Mouse (Mus musculus) kidney, postnatal 0 days (tissue): ENCODE measurements around the gene Des. TPM values are rescaled to one million over a fixed set of nuclear protein-coding genes. Genes with fewer than 3 reads are reported as not detected.

ENCODE experiments used
- ATAC-seq: fragments of 200-750 bp; cut with Nextera tagmentation; replicated peaks from 2 replicates; pipeline ENCODE4 v1.8.0; 2017; ENCODE audit warnings: low read depth, moderate number of reproducible peaks, moderate TSS enrichment, moderate library complexity; ENCODE audit not compliant: low FRiP score
- DNase-seq: peaks from one replicate; pipeline ENCODE4 v3.0.0-alpha.2; 2016; ENCODE audit warnings: low spot score
- H3K27ac ChIP-seq: fragments of 300-500 bp; sonication (generic); 2 replicates; pipeline ENCODE4 v1.5.1; 2014; ENCODE audit warnings: mild to moderate bottlenecking
- H3K27me3 ChIP-seq: fragments of 300-500 bp; sonication (generic); 2 replicates; pipeline ENCODE4 v1.6.1; 2014; ENCODE audit warnings: low read length, mixed read lengths; ENCODE audit not compliant: insufficient read depth
- H3K36me3 ChIP-seq: fragments of 300-500 bp; sonication (generic); 2 replicates; pipeline ENCODE4 v1.6.1; 2014; ENCODE audit warnings: low read length, mixed read lengths; ENCODE audit not compliant: insufficient read depth
- H3K4me1 ChIP-seq: fragments of 300-500 bp; sonication (generic); replicated peaks from 2 replicates; pipeline ENCODE4 v1.6.1; 2014; ENCODE audit warnings: antibody characterized with exemption, low read length, mixed read lengths; ENCODE audit not compliant: insufficient read depth
- H3K4me2 ChIP-seq: fragments of 300-500 bp; sonication (generic); 2 replicates; pipeline ENCODE4 v1.6.1; 2014; ENCODE audit warnings: mild to moderate bottlenecking, low read length, moderate library complexity, mixed read lengths
- H3K4me3 ChIP-seq: fragments of 300-500 bp; sonication (generic); replicated peaks from 2 replicates; pipeline ENCODE4 v1.5.1; 2014; ENCODE audit warnings: low read depth, low read length
- H3K9ac ChIP-seq: fragments of 300-500 bp; sonication (generic); 2 replicates; pipeline ENCODE4 v1.6.1; 2014; ENCODE audit warnings: low read depth, low read length
- H3K9me3 ChIP-seq: fragments of 300-500 bp; sonication (generic); replicated peaks from 2 replicates; pipeline ENCODE4 v1.6.1; 2016; ENCODE audit warnings: low read length, inconsistent platforms, mixed read lengths
- CTCF ChIP-seq: IDR thresholded peaks from 2 replicates; pipeline ENCODE4 v1.5.1; 2016; ENCODE audit warnings: antibody characterized with exemption, low read depth, mild to moderate bottlenecking, moderate library complexity
- WGBS: fragments of 180-500 bp; shearing (Covaris S2); extraction: QIAGEN DNeasy Blood & Tissue Kit; methylation state at CpG from one replicate; pipeline ENCODE4 v1.1.7; 2014; 5-methylcytosine and 5-hydroxymethylcytosine counted together
- polyA plus RNA-seq: library from polyadenylated mRNA; unstranded; fragments of >200 nt; fragmentation: Nextera tagmentation; extraction: Ambion mirVana; gene quantifications from 2 replicates; pipeline ENCODE4 v1.2.1, GENCODE M21; 2015

Gene Des
- 18.6 and 19.1 TPM in 2 replicates for polyA plus RNA-seq

GRCm38 (mm10) chr1:75360112-75361031 is at the start of gene Des:
Gene Des (plus strand): TSS chr1:75360329.
- peak within 1 kb of the TSS; percentile 17 for H3K4me3 ChIP-seq
- no peaks in the 10 kb centered on the region for H3K9me3 ChIP-seq
- peak; percentile 78 for DNase-seq
- WGBS = 2% methylated on average over 79 of the region's 80 CpGs
- 0 out of 2 replicates have a peak, but pooled peaks cover 8% of the 10 kb centered on the region for H3K27me3 ChIP-seq
- peaks cover 12% of the 10 kb centered on the region; the same call in 1 of the 2 replicates for H3K4me1 ChIP-seq
- H3K4me2 ChIP-seq = peak within 1 kb of the TSS; percentile 45
- no peak for TF ChIP-seq CTCF
- ATAC-seq = peak; percentile 49
- no peak within 1 kb of the TSS for H3K27ac ChIP-seq
- H3K9ac ChIP-seq = peak within 1 kb of the TSS; percentile 47; the same call in 1 of the 2 replicates
- H3K36me3 ChIP-seq = no peaks in the 10 kb centered on the region

- peaks cover 61% of the 10 kb centered on the region for H3K36me3 ChIP-seq
Observed at GRCm38 (mm10) chr1:75311694-75312093, 48.4 kb upstream of the Des start.

GRCm38 (mm10) chr1:75315011-75315410 is 45.1 kb upstream of the Des start:
- Histone ChIP-seq H3K36me3 (peaks cover 38% of the 10 kb centered on the region), H3K9me3 (no peaks in the 10 kb centered on the region), H3K27ac (no peak overlapping the region), H3K27me3 (no peaks in the 10 kb centered on the region), H3K9ac (no peak overlapping the region), H3K4me2 (no peak overlapping the region), H3K4me1 (peaks cover 6% of the 10 kb centered on the region; the same call in 1 of the 2 replicates), H3K4me3 (no peak overlapping the region)
- ATAC-seq (no peak), DNase-seq (no peak)
- no peak for TF ChIP-seq CTCF
- 94% methylated on average over 6 of the region's 6 CpGs for WGBS

More at GRCm38 (mm10) chr1:75311694-75312093, 48.4 kb upstream of the Des start:
- H3K4me1 ChIP-seq = peaks cover 6% of the 10 kb centered on the region; the same call in 1 of the 2 replicates
- TF ChIP-seq CTCF = no peak
- no peak overlapping the region for H3K4me2 ChIP-seq
- no peaks in the 10 kb centered on the region for H3K9me3 ChIP-seq
- no peak for DNase-seq
- no peak overlapping the region for H3K4me3 ChIP-seq
- no peaks in the 10 kb centered on the region for H3K27me3 ChIP-seq
- no peak for ATAC-seq
- no peak overlapping the region for H3K27ac ChIP-seq
- WGBS = 94% methylated on average over 6 of the region's 6 CpGs
- no peak overlapping the region for H3K9ac ChIP-seq

- no peak overlapping the region for H3K27ac ChIP-seq
- ATAC-seq = no peak
- DNase-seq = no peak
- WGBS = 80% methylated on average over 29 of the region's 29 CpGs
- H3K4me2 ChIP-seq = peak overlapping the region; percentile 71
- H3K9me3 ChIP-seq = no peaks in the 10 kb centered on the region
- peak overlapping the region; percentile 72 for H3K4me3 ChIP-seq
- peak overlapping the region; percentile 69 for H3K9ac ChIP-seq
- peaks cover 37% of the 10 kb centered on the region for H3K36me3 ChIP-seq
- no peak for TF ChIP-seq CTCF
- no peaks in the 10 kb centered on the region for H3K27me3 ChIP-seq
- H3K4me1 ChIP-seq = peaks cover 6% of the 10 kb centered on the region; the same call in 1 of the 2 replicates
Observed at GRCm38 (mm10) chr1:75315456-75316365, 44.4 kb upstream of the Des start.

- TF ChIP-seq CTCF = peak; percentile 53
Observed at GRCm38 (mm10) chr1:75316861-75317240, 43.3 kb upstream of the Des start.

More at GRCm38 (mm10) chr1:75316861-75317240, 43.3 kb upstream of the Des start:
- Histone ChIP-seq H3K36me3 (peaks cover 26% of the 10 kb centered on the region), H3K4me2 (peak overlapping the region; percentile 71), H3K4me3 (peak overlapping the region; percentile 72), H3K4me1 (peaks cover 6% of the 10 kb centered on the region; the same call in 1 of the 2 replicates), H3K27ac (peak overlapping the region; percentile 96), H3K9me3 (no peaks in the 10 kb centered on the region), H3K27me3 (no peaks in the 10 kb centered on the region), H3K9ac (peak overlapping the region; percentile 69)
- ATAC-seq = peak; percentile 54
- under 1% methylated on average over 20 of the region's 20 CpGs for WGBS
- DNase-seq = peak; percentile 92
